Mouse (Mus musculus) neutrophil, adult 5-6 weeks (primary cell): Measurements from ENCODE around the gene Asxl1. TPM values are rescaled to one million over a fixed set of nuclear protein-coding genes. Genes with fewer than 3 reads are reported as not detected.
A peak's percentile ranks its signal among the peaks of the same experiment; 100 is the strongest.

Experiments
- ATAC-seq: fragments of 151-379, 151-347 bp; 2 replicates; pipeline ENCODE4 v1.8.0; 2017; ENCODE audit warnings: mild to moderate bottlenecking, moderate TSS enrichment; ENCODE audit not compliant: insufficient number of reproducible peaks, poor library complexity, low FRiP score, severe bottlenecking; ENCODE audit errors: extremely low read depth
- total RNA-seq: library from RNA; stranded (forward); fragments of 200-1000 nt; gene quantifications from 2 replicates; pipeline ENCODE4 v1.2.3, GENCODE M21; 2017

Gene Asxl1
- 66.5 and 68.7 TPM in 2 replicates for total RNA-seq

DNA sequence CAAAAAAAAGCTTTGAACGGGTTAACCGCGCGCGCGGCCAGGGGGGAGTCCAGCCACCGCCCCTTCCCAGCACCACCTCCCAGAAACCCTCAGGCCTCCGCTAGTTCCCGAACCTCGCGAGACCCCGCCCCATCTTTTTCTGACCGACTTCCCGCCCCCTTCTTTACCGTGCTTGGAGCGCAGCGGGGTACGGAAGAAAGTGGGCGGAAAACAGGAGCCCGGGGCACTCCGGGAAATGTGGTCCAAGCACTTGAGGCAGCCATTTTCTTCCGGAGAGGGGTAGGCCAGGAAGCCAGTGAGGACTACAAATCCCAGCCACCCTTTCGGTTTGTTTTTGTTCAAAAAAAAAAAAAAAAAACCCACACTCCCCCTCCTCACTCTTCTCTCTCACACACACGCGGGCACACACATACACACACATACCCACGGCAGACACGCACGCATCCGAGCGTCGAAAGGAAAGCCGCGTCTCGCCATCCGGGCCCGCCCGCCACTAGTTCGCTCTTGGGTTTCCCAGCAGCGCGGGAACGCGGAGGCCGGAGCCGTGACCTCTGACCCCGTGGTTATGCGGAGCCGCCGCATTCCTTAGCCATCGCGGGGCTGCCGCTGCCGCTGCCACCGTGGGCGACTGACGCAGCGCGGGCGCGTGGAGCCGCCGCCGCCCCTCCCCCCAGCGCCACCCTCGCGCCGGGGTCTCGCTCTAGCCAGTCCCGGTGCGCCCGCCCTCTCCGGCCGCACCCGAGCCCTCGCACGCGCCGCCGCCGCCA is at the start of gene Asxl1:
Gene Asxl1, plus strand, starts transcription at position 376 of the 767 bp plus-strand sequence.
- ATAC-seq: peak; percentile 96

GRCm38 (mm10) chr2:153297771-153298170 is 47.9 kb upstream of the Asxl1 start:
- ATAC-seq: no peak

DNA sequence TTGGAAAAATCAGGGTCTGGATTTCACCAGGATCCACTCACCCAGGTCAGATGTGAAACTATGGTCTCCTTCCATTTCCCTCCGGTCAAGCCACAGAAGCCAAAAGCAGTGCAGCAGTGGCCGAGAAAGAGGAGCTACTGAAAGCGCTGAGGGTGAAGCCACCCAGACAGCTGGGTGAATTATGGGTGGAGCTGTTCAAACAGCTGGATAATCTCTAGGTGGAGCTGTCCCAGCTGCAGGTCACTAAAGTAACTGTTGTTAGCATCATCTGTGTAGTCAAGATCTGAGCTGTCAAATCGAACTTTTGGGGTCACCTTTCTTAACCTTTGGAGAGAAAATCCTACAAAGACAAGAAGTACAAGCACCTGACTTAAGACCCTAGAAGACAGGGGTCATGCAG is 47.2 kb upstream of the Asxl1 start:
- no peak for ATAC-seq

- ATAC-seq: peak; percentile 69
Observed at GRCm38 (mm10) chr2:153298863-153299262, 46.8 kb upstream of the Asxl1 start.

GRCm38 (mm10) chr2:153301123-153301522 is 44.5 kb upstream of the Asxl1 start:
- ATAC-seq: no peak

DNA sequence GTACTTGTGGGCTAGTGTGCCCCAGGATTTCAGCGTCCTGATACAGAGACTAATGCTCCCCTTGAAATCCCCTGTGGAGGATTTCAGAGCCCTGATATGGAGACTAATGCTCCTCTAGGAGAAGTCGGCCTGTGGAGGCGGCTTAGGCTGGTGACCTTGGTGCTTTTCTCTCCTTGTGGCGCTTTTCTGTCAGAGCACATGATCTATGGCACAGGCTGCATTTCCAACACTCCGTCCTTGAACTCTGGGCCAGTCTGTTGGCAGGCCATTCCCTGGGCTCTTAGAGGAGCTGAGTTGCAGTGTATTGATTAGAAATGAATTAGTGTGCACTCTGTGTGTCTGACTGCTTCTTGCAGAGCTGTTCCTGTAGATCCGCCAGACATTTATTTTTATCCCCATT is 40.4 kb upstream of the Asxl1 start:
- no peak for ATAC-seq

DNA sequence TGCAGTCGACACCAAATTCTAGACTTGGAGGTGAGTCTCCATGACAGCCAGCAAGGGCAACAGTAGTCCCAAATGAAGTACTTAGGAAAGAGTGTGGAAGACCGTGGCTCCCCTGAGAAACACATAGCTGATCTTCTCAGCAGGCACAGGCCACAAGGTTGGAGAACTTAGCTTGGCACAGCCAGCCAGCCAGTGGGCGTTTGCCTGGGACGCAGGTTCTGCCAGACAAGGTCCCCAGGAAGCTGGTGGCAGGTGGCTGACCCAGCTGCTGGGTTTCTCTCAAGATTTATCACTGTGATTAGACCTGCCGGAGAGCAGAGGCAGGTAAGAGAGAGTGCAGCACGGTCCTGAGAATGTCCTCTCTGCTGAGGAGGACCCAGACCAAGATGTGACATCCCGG is 37.0 kb upstream of the Asxl1 start:
- ATAC-seq: no peak

GRCm38 (mm10) chr2:153309106-153309505 is 36.5 kb upstream of the Asxl1 start:
- no peak for ATAC-seq

GRCm38 (mm10) chr2:153310228-153310627 is 35.4 kb upstream of the Asxl1 start:
- ATAC-seq: no peak

DNA sequence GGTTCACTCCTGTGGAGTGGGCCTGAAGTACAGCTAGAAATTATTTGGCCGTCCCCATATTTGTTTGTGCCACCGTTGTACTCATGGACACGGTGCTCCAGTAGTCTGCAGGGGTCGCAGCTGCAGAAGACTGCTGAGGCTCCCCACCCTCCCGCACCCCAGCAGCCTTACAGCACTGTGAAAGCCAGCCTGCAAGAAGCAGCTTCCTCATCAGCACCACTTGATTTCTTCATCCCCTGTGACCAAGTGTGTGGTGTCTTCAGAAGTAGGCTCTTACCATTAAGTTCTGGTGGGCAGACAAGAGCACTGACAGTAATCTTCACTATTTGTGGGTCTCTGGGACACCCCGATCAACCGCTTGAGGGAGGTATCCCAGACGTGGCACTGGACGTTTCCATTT is 32.7 kb upstream of the Asxl1 start:
- no peak for ATAC-seq

- ATAC-seq: no peak
Observed at GRCm38 (mm10) chr2:153318408-153318807, 27.2 kb upstream of the Asxl1 start.

GRCm38 (mm10) chr2:153319036-153319643 is 26.5 kb upstream of the Asxl1 start:
- ATAC-seq: peak; percentile 47; the same call in 1 of the 2 replicates

DNA sequence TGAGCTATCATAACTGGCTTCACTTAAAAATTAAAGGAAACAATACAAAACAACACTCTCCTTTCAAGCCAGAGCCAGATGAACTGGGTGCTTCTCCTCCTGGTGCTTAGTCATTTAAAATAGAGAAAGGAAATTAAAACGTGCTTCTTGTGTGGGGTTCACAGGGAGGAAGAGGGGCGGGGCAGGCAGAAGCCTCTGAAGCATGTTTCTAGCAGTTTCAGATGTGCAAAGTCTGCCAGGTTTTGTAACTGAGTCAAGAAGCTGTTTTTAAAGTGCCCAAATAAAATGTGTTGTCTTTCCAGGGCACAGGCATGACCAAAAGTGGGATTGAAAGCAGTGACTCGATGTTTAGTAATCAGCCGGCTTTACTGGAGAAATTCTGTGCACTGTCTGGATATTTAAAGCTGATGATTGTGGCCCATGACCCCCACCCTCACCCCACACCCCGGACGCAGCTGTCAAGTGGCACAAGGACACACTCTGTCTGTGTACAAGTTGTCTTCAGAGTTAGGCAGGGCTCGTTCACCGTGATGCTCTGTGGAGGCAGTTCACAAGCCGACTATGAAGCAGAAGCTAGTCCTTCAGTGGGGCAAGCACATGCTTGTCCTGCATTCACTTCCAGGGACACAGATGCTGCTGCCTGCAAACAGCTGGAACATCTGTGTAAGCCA is 19.8 kb upstream of the Asxl1 start:
- ATAC-seq: no peak

GRCm38 (mm10) chr2:153332271-153332670 is 13.4 kb upstream of the Asxl1 start:
- ATAC-seq: no peak

GRCm38 (mm10) chr2:153332981-153333380 is 12.6 kb upstream of the Asxl1 start:
- ATAC-seq: peak; percentile 53; the same call in 1 of the 2 replicates

DNA sequence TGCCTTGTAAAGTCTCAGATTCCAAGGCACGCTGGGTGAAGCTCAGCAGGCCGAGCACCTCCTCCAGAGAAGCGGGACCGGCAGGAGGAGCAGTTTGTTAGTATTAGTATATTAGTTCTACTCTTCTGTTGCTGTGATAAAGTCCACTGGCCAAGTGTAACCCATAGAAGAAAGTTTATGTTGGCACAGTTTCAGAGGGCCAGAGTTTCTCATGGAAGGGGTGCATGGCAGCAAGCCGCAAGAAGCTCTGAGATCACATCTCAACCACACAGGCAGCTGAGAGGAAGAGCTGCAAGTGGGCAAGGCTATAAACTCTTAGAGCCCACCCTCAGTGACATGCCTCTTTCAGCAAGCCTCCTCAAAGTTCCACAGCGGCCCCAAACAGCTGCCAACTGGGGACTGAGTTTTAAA is 11.8 kb upstream of the Asxl1 start:
- no peak for ATAC-seq

- ATAC-seq: no peak
Observed at GRCm38 (mm10) chr2:153334281-153334680, 11.3 kb upstream of the Asxl1 start.

GRCm38 (mm10) chr2:153336117-153336516 is 9.5 kb upstream of the Asxl1 start:
- no peak for ATAC-seq

DNA sequence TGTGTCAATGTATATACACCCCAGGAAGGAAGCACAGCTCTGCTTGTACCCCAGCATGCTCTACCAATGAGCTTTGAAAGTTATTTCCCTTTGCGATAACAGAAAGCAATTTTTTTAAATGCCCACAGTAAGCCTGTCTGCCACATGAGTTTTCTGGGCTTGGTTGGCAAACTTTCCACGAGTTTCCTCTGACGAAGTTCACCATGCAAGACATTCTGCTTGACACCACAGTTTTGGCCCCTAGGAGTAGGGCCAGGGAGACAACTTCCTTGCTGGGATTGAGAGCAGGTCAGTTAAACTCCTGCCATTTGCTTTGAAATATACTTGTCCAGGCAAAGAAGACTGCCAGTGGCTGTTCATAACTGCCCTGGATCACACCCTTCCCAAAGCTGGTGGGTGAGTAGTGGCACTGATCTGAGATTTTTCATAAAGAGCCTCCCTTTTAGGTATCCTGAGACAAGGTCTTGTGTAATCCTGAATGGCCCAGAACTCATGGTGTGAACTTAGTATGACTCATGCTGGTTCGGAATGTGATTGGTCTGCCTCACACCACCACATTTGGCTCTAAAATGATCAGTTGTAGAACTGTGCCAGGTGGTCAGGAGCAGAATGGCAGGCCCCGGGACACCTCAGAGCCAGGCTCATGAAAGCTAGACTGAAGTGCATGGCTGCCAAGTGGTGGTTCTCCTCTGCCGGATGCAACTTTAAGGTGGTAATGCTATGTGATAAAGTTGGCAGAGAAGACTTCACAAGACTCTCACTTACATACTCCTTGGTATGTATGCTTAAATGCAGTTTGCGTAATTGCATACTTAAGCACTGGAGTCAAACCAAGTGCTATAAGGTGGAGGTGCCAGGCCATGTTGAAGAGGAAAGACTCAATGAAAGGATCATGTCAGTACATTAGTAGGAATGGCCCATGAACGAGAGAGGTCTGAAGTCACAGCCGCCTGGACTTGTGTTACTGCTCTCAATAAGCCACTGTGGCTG is 7.0 kb upstream of the Asxl1 start:
- ATAC-seq: no peak
